Mouse (Mus musculus) embryonic facial prominence, embryonic 15.5 days (tissue): Measurements from ENCODE around the gene Usp9x. TPM values are rescaled to one million over a fixed set of nuclear protein-coding genes. Genes with fewer than 3 reads are reported as not detected.

ENCODE experiments used
- ATAC-seq: fragments of 200-750 bp; cut with Nextera tagmentation; 2 replicates; pipeline ENCODE4 v1.8.0; 2017; ENCODE audit warnings: low read depth, moderate TSS enrichment; ENCODE audit not compliant: insufficient number of reproducible peaks, low FRiP score, low TSS enrichment
- H3K27ac ChIP-seq: fragments of 300-500 bp; sonication (generic); replicated peaks from 2 replicates; pipeline ENCODE4 v1.5.1; 2015; ENCODE audit warnings: mild to moderate bottlenecking, inconsistent platforms
- H3K27me3 ChIP-seq: fragments of 300-500 bp; sonication (generic); 2 replicates; pipeline ENCODE4 v1.6.1; 2015; ENCODE audit warnings: inconsistent platforms
- H3K36me3 ChIP-seq: fragments of 300-500 bp; sonication (generic); 2 replicates; pipeline ENCODE4 v1.6.1; 2015; ENCODE audit warnings: mild to moderate bottlenecking, inconsistent platforms
- H3K4me1 ChIP-seq: fragments of 300-500 bp; sonication (generic); 2 replicates; pipeline ENCODE4 v1.6.1; 2015; ENCODE audit warnings: inconsistent platforms
- H3K4me2 ChIP-seq: fragments of 300-500 bp; sonication (generic); replicated peaks from 2 replicates; pipeline ENCODE4 v1.6.1; 2015; ENCODE audit warnings: mild to moderate bottlenecking, inconsistent platforms
- H3K4me3 ChIP-seq: fragments of 300-500 bp; sonication (generic); replicated peaks from 2 replicates; pipeline ENCODE4 v1.5.1; 2015; ENCODE audit warnings: mild to moderate bottlenecking, inconsistent platforms
- H3K9ac ChIP-seq: fragments of 300-500 bp; sonication (generic); 2 replicates; pipeline ENCODE4 v1.6.1; 2015; ENCODE audit warnings: inconsistent platforms
- H3K9me3 ChIP-seq: fragments of 300-500 bp; sonication (generic); replicated peaks from 2 replicates; pipeline ENCODE4 v1.6.1; 2016; ENCODE audit warnings: inconsistent platforms
- WGBS: fragments of 180-500 bp; shearing (Covaris S2); methylation state at CpG from one replicate; pipeline ENCODE4 v1.1.7; 2015; 5-methylcytosine and 5-hydroxymethylcytosine counted together
- polyA plus RNA-seq: library from polyadenylated mRNA; unstranded; fragments of >200 nt; fragmentation: Nextera tagmentation; extraction: Ambion mirVana; gene quantifications from 2 replicates; pipeline ENCODE4 v1.2.1, GENCODE M21; 2015

The Usp9x gene
- polyA plus RNA-seq, 1 experiment from 2014 or later = 22.9 TPM

DNA sequence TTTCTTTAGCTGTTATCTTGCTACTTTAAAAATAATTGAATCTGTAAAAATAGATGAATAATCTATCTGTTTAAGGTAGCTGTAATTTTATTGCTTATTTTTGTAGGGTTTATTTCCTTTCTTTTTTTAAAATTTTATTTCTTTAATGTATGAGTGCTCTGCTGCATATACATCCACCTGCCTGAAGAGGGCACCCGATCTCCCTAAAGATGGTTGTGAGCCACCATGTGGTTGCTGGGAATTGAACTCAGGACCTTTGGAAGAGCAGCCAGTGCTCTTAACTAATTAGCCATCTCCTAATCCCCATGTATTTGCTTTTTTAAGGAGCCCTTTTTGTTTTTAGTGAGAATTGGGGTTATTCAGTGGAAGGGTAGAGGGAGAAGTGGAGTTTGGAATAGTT is 14.3 kb downstream of the Usp9x start:
- WGBS = 69% methylated on average over 1 of the region's 1 CpGs
- no peak for ATAC-seq

GRCm38 (mm10) chrX:13096985-13097384 is 25.7 kb downstream of the Usp9x start:
- Histone ChIP-seq H3K36me3 (no peaks in the 10 kb centered on the region), H3K9me3 (no peaks in the 10 kb centered on the region), H3K4me3 (no peak overlapping the region), H3K27ac (no peak overlapping the region), H3K9ac (no peak overlapping the region), H3K4me2 (no peak overlapping the region), H3K4me1 (no peaks in the 10 kb centered on the region), H3K27me3 (no peaks in the 10 kb centered on the region)
- 72% methylated on average over 1 of the region's 1 CpGs for WGBS
- ATAC-seq = no peak

More for the DNA sequence above, 14.3 kb downstream of the Usp9x start:
- no peak overlapping the region for H3K4me3 ChIP-seq
- H3K9me3 ChIP-seq = no peaks in the 10 kb centered on the region
- H3K27ac ChIP-seq = no peak overlapping the region
- H3K36me3 ChIP-seq = no peaks in the 10 kb centered on the region
- no peaks in the 10 kb centered on the region for H3K4me1 ChIP-seq
- H3K9ac ChIP-seq = no peak overlapping the region
- H3K27me3 ChIP-seq = no peaks in the 10 kb centered on the region
- no peak overlapping the region for H3K4me2 ChIP-seq

GRCm38 (mm10) chrX:13206514-13206913 is 135.2 kb downstream of the Usp9x start:
- 30% methylated on average over 7 of the region's 7 CpGs for WGBS
- Histone ChIP-seq H3K4me2 (no peak overlapping the region), H3K27ac (no peak overlapping the region), H3K4me3 (no peak overlapping the region), H3K9ac (no peak overlapping the region), H3K27me3 (no peaks in the 10 kb centered on the region; the same call in 1 of the 2 replicates), H3K9me3 (no peaks in the 10 kb centered on the region), H3K4me1 (peaks cover 6% of the 10 kb centered on the region; the same call in 1 of the 2 replicates), H3K36me3 (no peaks in the 10 kb centered on the region)
- no peak for ATAC-seq

DNA sequence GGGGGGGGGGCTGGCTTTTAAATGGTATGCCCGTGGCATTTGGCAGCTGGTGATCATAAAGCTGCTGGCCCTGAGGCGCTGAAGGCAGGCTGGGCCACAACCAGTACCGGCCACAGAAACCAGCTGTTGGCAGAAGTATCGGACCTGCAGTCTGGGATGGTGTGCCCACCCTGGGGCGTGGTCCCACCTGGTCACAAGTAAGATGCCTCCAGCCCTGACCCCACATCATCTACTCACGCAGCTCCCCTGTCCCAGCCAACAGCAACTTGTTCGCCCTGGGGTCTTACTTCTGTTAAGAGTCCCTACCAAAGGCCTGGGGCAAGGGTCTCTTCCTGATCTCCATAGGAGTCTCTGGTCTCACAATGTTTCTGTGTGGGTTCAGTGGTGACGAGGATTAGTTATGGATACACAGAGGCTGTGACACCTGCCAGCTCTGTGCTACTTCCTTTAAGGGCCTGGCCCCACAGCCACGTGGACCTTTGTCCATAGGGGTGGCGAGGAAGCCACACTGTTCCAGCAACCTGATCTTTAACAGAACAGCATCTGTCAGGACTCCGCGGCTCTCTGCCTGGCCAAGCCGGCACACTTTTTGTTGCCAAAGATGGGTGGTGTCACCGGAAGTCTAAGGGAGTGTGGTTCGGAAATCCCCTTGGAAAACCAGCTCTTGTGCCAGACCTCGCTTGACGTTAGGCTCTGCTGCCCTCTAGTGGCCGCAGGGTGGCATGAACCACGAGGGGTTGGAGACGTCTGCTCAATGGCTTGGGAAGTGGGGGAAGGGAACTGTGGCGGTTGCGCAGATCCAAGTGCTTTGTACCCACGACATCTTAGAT is 136.4 kb downstream of the Usp9x start:
- Histone ChIP-seq H3K9ac (no peak overlapping the region), H3K4me1 (peaks cover 6% of the 10 kb centered on the region; the same call in 1 of the 2 replicates), H3K9me3 (no peaks in the 10 kb centered on the region), H3K4me3 (peak overlapping the region; percentile 37), H3K27ac (peak overlapping the region; percentile 17), H3K4me2 (peak overlapping the region; percentile 45), H3K36me3 (no peaks in the 10 kb centered on the region), H3K27me3 (no peaks in the 10 kb centered on the region; the same call in 1 of the 2 replicates)
- ATAC-seq = peak; percentile 89
- WGBS = 24% methylated on average over 23 of the region's 23 CpGs

GRCm38 (mm10) chrX:13208404-13208803 is 137.1 kb downstream of the Usp9x start:
- peaks cover 6% of the 10 kb centered on the region; the same call in 1 of the 2 replicates for H3K4me1 ChIP-seq
- H3K4me2 ChIP-seq = peak overlapping the region; percentile 45
- H3K9ac ChIP-seq = no peak overlapping the region
- no peaks in the 10 kb centered on the region; the same call in 1 of the 2 replicates for H3K27me3 ChIP-seq
- no peaks in the 10 kb centered on the region for H3K36me3 ChIP-seq
- no peak overlapping the region for H3K27ac ChIP-seq
- peak overlapping the region; percentile 37 for H3K4me3 ChIP-seq
- WGBS = 22% methylated on average over 6 of the region's 6 CpGs
- no peaks in the 10 kb centered on the region for H3K9me3 ChIP-seq
- no peak for ATAC-seq

GRCm38 (mm10) chrX:13214275-13214674 is 143.0 kb downstream of the Usp9x start:
- no peaks in the 10 kb centered on the region for H3K9me3 ChIP-seq
- 60% methylated on average over 1 of the region's 1 CpGs for WGBS
- H3K4me1 ChIP-seq = no peaks in the 10 kb centered on the region
- H3K4me3 ChIP-seq = no peak overlapping the region
- H3K9ac ChIP-seq = no peak overlapping the region
- no peak for ATAC-seq
- H3K27ac ChIP-seq = no peak overlapping the region
- no peak overlapping the region for H3K4me2 ChIP-seq
- H3K27me3 ChIP-seq = no peaks in the 10 kb centered on the region
- H3K36me3 ChIP-seq = no peaks in the 10 kb centered on the region

Other genes starting within 250 kb of the Usp9x start
- 111 and 116 TPM in 2 replicates for gene Ddx3x, start 209.5 kb downstream of the Usp9x start, polyA plus RNA-seq